Mouse (Mus musculus) inflammation-experienced regulatory T-cells, adult 6 months (primary cell): ENCODE data around the gene C730034F03Rik. TPM values are rescaled to one million over a fixed set of nuclear protein-coding genes. Genes with fewer than 3 reads are reported as not detected.

Experiments
- ATAC-seq: one replicate; pipeline ENCODE4 v1.8.0; 2017
- polyA plus RNA-seq, 3 experiments: library from polyadenylated mRNA; unstranded; fragments of 100-300 nt; shearing (Covaris generic); gene quantifications; one replicate each; pipeline ENCODE4 v1.2.1; 2017

C730034F03Rik gene
- polyA plus RNA-seq, 3 experiments from 2014 or later = 4.2 to 7.1 (median 6.1) TPM

DNA sequence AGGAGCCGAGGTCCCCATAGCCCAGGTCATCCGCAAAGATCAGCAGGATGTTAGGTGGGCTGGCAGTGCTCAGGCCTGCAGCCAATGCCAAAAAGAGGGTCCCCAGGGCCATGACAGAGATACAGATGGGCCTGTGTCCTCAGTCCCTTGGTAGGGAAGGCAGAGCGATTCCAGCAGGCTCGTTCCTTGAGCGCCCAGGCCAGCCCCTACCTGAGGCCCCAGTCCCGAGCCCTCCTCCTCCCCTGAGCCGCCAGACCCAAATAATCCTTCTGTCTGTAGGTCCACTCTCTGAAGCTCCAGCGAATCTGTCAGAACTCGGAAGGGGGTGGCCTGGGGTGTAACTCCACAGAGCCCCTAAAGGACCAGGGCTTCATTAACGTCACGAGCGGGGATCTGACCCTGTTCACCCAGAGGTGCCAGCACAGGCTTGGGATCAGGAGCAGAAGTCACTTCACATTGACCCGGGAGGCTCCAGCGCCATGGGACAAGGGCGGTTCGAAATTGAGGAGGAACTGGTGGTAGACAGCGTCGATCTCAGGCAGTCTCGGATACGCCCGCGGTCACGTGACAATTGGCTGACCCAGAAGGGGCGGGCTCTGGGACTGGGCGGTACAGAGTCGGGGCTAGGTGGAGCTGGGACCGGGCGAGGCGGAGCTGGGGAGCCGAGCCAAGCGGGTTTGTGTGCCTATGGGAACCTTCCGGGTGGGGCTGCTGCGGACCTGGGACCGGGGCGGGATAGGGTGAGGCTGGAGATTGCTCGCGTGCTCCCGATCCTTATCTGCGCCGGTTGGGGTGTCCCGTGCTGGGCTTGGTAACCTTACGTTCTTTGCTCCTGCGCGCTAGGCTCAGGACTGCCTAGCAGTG is 46.5 kb downstream of the C730034F03Rik start:
- peak; percentile 99 for ATAC-seq

DNA sequence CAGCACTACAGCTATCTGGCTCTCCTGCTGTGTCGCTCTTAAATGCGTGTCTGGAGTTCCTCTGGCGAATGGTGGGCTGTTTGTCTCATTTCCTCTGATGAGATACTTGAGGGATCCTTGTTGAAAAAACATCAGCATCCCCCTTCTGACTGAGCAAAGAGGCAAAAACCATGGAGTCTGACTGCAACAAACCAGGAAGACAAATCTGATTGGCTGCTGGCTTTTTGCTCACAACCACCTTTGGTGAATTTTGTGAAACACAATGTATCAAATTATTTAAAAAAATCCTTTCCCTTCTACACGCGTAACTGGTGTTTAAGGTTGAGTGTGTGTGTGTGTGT is 47.1 kb downstream of the C730034F03Rik start:
- peak; percentile 34 for ATAC-seq

DNA sequence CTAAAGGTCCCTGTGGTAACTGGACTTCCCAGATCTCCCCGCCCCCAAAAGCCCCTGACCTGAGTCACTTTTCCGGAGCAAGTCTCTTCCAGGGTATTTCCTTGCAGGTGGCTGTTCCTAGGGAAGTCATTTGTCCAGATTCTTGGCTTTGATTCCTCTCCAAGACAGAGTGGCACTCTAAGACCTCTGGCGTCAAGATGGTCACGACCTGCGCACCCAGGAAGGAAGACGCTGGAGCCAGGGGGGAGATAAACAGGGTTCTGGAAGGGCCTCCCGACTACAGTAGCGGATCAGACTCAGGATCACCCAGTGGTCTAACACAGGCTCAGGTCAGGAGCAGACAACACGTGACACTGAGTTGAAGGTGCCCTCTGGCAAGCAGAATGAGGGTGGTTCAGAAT is 47.7 kb downstream of the C730034F03Rik start, which contains the start of gene Arsa:
Arsa (minus strand) TSS at position 335 of the 401 bp plus-strand sequence.
- ATAC-seq = no peak

DNA sequence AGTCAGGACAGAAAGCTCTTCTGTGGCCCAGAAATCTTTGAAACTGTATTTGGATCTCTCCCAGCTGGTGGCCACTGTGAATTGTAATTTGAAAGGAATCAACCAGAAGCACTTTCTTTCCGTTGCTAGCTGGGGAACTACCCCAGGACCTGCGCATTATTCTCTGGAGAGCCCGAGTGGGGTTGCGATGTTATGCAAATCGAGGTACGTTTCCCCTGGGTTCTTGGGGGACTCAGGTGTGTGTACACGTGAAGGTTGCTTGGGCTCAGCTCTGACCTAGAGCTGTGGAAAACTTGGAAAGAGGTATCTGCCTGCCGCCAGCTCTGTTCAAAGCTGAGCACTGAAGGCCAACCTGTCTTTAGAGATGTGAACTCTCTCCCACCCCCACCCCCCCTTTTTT is 48.4 kb downstream of the C730034F03Rik start:
- no peak for ATAC-seq

DNA sequence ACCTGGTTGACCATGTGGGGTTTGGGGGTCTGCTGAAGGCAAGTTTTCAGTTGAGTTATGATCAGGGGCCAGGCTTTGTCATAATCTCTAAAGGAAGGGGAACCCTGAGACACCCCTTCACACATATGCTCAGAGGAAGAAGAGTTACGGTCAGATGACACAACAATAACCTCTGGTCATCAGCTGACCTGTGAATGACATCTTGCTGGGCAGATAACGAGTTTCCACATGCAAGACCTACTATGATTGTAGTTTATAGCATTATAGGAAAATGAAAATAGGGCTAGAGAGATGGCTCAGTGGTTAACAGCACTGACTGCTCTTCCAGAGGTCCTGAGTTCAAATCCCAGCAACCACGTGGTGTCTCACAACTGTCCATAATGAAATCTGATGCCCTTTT is 49.2 kb downstream of the C730034F03Rik start:
- ATAC-seq = no peak

Other genes starting within 250 kb of the C730034F03Rik start
- 1 to 10 TPM; 1.0 to 3.7 (median 1.7) TPM for gene Plxnb2, start 248.8 kb upstream of the C730034F03Rik start, polyA plus RNA-seq
- gene Dennd6b, start 233.1 kb upstream of the C730034F03Rik start, polyA plus RNA-seq = 10 to 100 TPM in 2 of 3 experiments, 1 to 10 TPM in 1; 3.4 to 16.7 (median 13.6) TPM
- gene Ppp6r2, start 218.0 kb upstream of the C730034F03Rik start, polyA plus RNA-seq = 10 to 100 TPM; 21.5 to 33.7 (median 30.1) TPM
- 100 to 1,000 TPM in 2 of 3 experiments, 10 to 100 TPM in 1; 63.2 to 112 (median 106) TPM for gene Sbf1, start 114.3 kb upstream of the C730034F03Rik start, polyA plus RNA-seq
- not detected for gene Adm2, start 106.9 kb upstream of the C730034F03Rik start, polyA plus RNA-seq
- gene Miox, start 95.2 kb upstream of the C730034F03Rik start, polyA plus RNA-seq = not detected
- 10 to 100 TPM; 24.7 to 44.0 (median 34.7) TPM for gene Lmf2, start 73.9 kb upstream of the C730034F03Rik start, polyA plus RNA-seq
- gene Ncaph2, start 73.9 kb upstream of the C730034F03Rik start, polyA plus RNA-seq = 100 to 1,000 TPM; 145 to 237 (median 180) TPM
- 1 to 10 TPM in 1 of 3 experiments, under 1 TPM in 1, not detected in 1; 0.82 to 3.4 TPM for gene Sco2, start 55.7 kb upstream of the C730034F03Rik start, polyA plus RNA-seq
- gene Tymp, start 52.5 kb upstream of the C730034F03Rik start, polyA plus RNA-seq = under 1 TPM in 2 of 3 experiments, not detected in 1; 0.94 to 0.99 TPM
- 1 to 10 TPM in 2 of 3 experiments, under 1 TPM in 1; 0.41 to 2.0 (median 1.8) TPM for gene Odf3b, start 50.3 kb upstream of the C730034F03Rik start, polyA plus RNA-seq
- gene Klhdc7b, start 44.7 kb upstream of the C730034F03Rik start, polyA plus RNA-seq = under 1 TPM in 1 of 3 experiments, not detected in 2; 0.08 TPM
- gene Syce3, start 19.1 kb upstream of the C730034F03Rik start, polyA plus RNA-seq = not detected
- under 1 TPM; 0.15 to 0.82 (median 0.45) TPM for gene Cpt1b, start 3.7 kb upstream of the C730034F03Rik start, polyA plus RNA-seq
- gene Gm44502, start 107 bp downstream of the C730034F03Rik start, polyA plus RNA-seq = under 1 TPM in 1 of 3 experiments, not detected in 2; 0.28 TPM
- 10 to 100 TPM; 45.1 to 62.2 (median 57.2) TPM for gene Chkb, start 319 bp downstream of the C730034F03Rik start, polyA plus RNA-seq
- under 1 TPM in 2 of 3 experiments, not detected in 1; 0.08 to 0.40 TPM for gene Mapk8ip2, start 24.3 kb downstream of the C730034F03Rik start, polyA plus RNA-seq
- 10 to 100 TPM in 1 of 3 experiments, 1 to 10 TPM in 2; 4.9 to 12.1 (median 6.8) TPM for gene Arsa, start 47.8 kb downstream of the C730034F03Rik start, polyA plus RNA-seq
- not detected for gene Shank3, start 70.0 kb downstream of the C730034F03Rik start, polyA plus RNA-seq
- not detected for gene Acr, start 138.7 kb downstream of the C730034F03Rik start, polyA plus RNA-seq
- gene Rabl2, start 162.3 kb downstream of the C730034F03Rik start, polyA plus RNA-seq = 1 to 10 TPM; 1.5 to 2.2 (median 1.5) TPM